Mouse (Mus musculus): ENCODE results near the gene Hsph1. TPM values are rescaled to one million over a fixed set of nuclear protein-coding genes. Genes with fewer than 3 reads are reported as not detected.

The Hsph1 gene
- polyA plus RNA-seq (2015; fragmentation: Nextera tagmentation; extraction: Ambion mirVana): 45.2 and 60.6 TPM in 2 replicates

GRCm38 (mm10) chr5:149636075-149636920, at the start of gene Hsph1:
Hsph1 (minus strand) TSS chr5:149636376.
- Histone ChIP-seq H3K27me3 (no peaks in the 10 kb centered on the region), H3K27ac (peak within 1 kb of the TSS; percentile 84), H3K4me1 (replicated peaks) (peaks cover 39% of the 10 kb centered on the region), H3K9me3 (replicated peaks) (no peaks in the 10 kb centered on the region), H3K36me3 (peaks cover 27% of the 10 kb centered on the region), H3K9ac (peak within 1 kb of the TSS; percentile 88), H3K4me2 (peak within 1 kb of the TSS; percentile 96), H3K4me3 (replicated peaks) (peak within 1 kb of the TSS; percentile 92)
- ATAC-seq (ENCODE audit: low read depth) (peak; percentile 97), DNase-seq (peak; percentile 97)
- under 1% methylated on average over 60 of the region's 60 CpGs for WGBS (ENCODE audit: insufficient replicate concordance)

DNA sequence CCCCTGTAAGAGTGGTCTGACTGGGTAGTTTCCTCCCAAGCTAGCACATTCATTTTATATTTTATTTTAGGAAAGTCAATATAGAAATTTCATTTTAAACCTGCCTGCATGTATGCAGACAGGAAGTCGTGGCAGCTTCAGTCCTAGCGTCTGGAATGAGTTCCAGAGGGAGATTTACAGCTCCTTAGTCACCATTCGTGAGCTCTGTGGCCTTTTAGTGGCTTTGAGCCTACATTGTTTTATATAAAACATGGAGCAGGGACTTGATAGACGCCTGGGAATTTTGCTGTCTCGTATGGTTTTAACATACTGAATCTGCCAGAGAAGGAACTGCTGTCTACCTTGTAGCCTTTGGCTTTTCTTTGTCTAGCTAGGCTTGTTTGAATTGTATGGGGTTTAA, 44.8 kb upstream of the Hsph1 start:
- H3K27ac ChIP-seq: no peak overlapping the region
- H3K4me1 ChIP-seq (replicated peaks): peaks cover 14% of the 10 kb centered on the region
- no peak overlapping the region for H3K4me2 ChIP-seq
- H3K4me3 ChIP-seq (replicated peaks): no peak overlapping the region
- 64% methylated on average over 5 of the region's 5 CpGs for WGBS (ENCODE audit: insufficient replicate concordance)
- no peaks in the 10 kb centered on the region for H3K36me3 ChIP-seq
- DNase-seq (no peak), ATAC-seq (ENCODE audit: low read depth) (no peak)
- no peaks in the 10 kb centered on the region for H3K9me3 ChIP-seq (replicated peaks)
- H3K27me3 ChIP-seq: peaks cover 4% of the 10 kb centered on the region; the same call in 1 of the 2 replicates
- H3K9ac ChIP-seq: no peak overlapping the region

- Histone ChIP-seq H3K4me2 (no peak overlapping the region), H3K9me3 (replicated peaks) (no peaks in the 10 kb centered on the region), H3K27me3 (peaks cover 4% of the 10 kb centered on the region; the same call in 1 of the 2 replicates), H3K36me3 (no peaks in the 10 kb centered on the region), H3K4me1 (replicated peaks) (peaks cover 14% of the 10 kb centered on the region), H3K9ac (no peak overlapping the region), H3K27ac (no peak overlapping the region), H3K4me3 (replicated peaks) (no peak overlapping the region)
- whole genome bisulfite sequencing (ENCODE audit: insufficient replicate concordance): 66% methylated on average over 7 of the region's 7 CpGs
- ATAC-seq (ENCODE audit: low read depth): no peak
- DNase-seq: no peak
Measured at GRCm38 (mm10) chr5:149679886-149680285, 43.7 kb upstream of the Hsph1 start.

DNA sequence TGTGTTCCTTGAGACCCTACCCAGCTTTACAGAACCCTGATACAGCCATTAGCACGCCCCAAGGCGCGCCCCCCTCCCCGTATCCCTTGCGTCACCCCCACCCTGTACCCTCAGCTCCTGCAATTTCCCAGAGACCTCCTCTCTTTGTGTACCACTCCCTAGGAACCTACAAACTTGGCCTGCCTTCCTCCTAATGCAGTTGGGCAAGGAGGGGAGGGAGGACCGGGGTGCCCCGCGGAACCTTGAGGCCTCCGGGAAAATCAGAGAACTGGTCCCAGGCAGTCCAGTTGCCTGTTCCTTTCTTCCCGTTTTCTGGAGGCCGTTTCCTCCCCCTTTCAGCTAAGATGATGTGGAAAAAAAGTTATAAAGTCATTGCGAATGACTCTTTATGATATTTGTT, 43.2 kb upstream of the Hsph1 start:
- DNase-seq (no peak), ATAC-seq (ENCODE audit: low read depth) (no peak)
- H3K4me3 ChIP-seq (replicated peaks): peak overlapping the region; percentile 75
- peaks cover 14% of the 10 kb centered on the region for H3K4me1 ChIP-seq (replicated peaks)
- peaks cover 4% of the 10 kb centered on the region; the same call in 1 of the 2 replicates for H3K27me3 ChIP-seq
- H3K4me2 ChIP-seq: peak overlapping the region; percentile 98
- 25% methylated on average over 12 of the region's 12 CpGs for WGBS (ENCODE audit: insufficient replicate concordance)
- no peak overlapping the region for H3K27ac ChIP-seq
- H3K9me3 ChIP-seq (replicated peaks): no peaks in the 10 kb centered on the region
- no peaks in the 10 kb centered on the region for H3K36me3 ChIP-seq
- H3K9ac ChIP-seq: peak overlapping the region; percentile 83

DNA sequence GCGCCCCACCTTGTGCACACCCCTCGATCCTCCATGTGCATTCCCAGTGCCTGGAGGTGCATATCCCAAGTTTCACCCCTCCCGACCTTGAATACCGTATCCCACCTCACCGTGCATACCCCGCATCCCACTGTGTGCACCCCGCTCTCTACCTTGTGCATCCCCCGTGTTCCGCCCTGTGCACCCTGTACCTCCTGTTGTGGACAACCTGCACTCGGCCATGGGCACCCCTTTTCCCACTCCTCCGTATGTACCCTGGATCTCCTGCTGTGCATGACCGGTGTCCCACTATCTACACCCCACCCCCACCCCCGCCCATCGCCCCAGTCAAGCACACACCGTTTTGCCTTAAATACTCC, 42.8 kb upstream of the Hsph1 start:
- peak; percentile 3; the same call in 1 of the 2 replicates for ATAC-seq (ENCODE audit: low read depth)
- 4% methylated on average over 15 of the region's 15 CpGs for WGBS (ENCODE audit: insufficient replicate concordance)
- H3K9ac ChIP-seq: peak overlapping the region; percentile 83
- H3K4me3 ChIP-seq (replicated peaks): peak overlapping the region; percentile 75
- no peaks in the 10 kb centered on the region for H3K9me3 ChIP-seq (replicated peaks)
- no peaks in the 10 kb centered on the region for H3K36me3 ChIP-seq
- peaks cover 14% of the 10 kb centered on the region for H3K4me1 ChIP-seq (replicated peaks)
- peaks cover 4% of the 10 kb centered on the region; the same call in 1 of the 2 replicates for H3K27me3 ChIP-seq
- H3K27ac ChIP-seq: no peak overlapping the region
- DNase-seq: no peak
- peak overlapping the region; percentile 98 for H3K4me2 ChIP-seq

DNA sequence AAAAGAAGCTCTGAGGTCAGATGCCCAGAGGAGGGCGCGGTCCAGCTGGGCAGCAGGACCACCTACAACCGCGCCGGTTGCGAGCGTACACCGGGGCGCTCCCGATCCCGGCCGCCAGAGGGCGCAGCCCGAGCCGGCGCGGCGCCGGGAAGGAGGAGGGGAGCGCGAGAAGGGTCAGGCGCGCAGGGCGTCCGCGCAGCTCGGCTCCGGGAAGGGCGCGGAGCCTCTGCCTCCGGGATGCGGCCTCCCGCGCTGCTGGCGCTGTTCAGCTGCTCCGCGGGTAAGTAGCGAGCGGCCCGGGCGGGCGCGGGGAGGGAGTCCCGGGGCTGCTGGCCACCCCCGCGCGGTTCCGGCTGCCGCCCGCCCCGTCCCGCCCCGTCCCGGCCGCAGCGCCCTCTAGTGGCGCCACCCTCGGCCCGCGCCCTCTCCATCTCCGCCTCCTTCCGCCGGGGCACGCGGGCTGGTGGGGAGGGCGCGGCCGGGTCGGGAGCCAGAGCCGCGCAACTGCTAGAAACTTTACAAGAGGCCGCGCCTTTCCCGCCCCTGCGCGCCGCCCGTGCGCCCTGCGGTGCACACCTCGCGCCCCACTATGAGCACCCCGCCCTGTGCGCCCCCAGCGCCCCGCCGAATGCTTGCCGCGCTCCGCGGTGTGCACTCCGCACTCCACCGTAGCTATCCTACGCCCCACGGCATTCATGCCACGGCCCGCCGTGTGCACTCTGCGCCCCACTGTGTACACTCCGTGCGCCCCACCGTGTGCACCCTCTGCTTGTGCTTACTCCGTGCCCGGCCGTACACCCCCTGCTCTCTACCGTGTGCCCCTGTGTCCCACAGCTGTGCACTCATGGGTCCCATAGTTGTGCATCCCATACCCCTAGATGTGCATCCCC, 42.2 kb upstream of the Hsph1 start, which contains the start of gene B3glct:
Gene B3glct, plus strand, starts transcription at position 131 of the 890 bp plus-strand sequence.
- peak within 1 kb of the TSS; percentile 81 for H3K27ac ChIP-seq
- peak within 1 kb of the TSS; percentile 83 for H3K9ac ChIP-seq

GRCm38 (mm10) chr5:149677196-149677595, 41.0 kb upstream of the Hsph1 start:
- Histone ChIP-seq H3K4me1 (replicated peaks) (peaks cover 14% of the 10 kb centered on the region), H3K27me3 (peaks cover 4% of the 10 kb centered on the region; the same call in 1 of the 2 replicates), H3K4me2 (no peak overlapping the region), H3K9ac (no peak overlapping the region), H3K36me3 (no peaks in the 10 kb centered on the region), H3K27ac (no peak overlapping the region), H3K4me3 (replicated peaks) (no peak overlapping the region), H3K9me3 (replicated peaks) (no peaks in the 10 kb centered on the region)
- ATAC-seq (ENCODE audit: low read depth) (no peak), DNase-seq (no peak)
- WGBS (ENCODE audit: insufficient replicate concordance): 75% methylated on average over 3 of the region's 3 CpGs

More for the DNA sequence above, 42.2 kb upstream of the Hsph1 start, which contains the start of gene B3glct:
- H3K4me2 ChIP-seq: peak within 1 kb of the TSS; percentile 98
- H3K9me3 ChIP-seq (replicated peaks): no peaks in the 10 kb centered on the region
- peak; percentile 77 for DNase-seq
- peaks cover 14% of the 10 kb centered on the region for H3K4me1 ChIP-seq (replicated peaks)
- peaks cover 4% of the 10 kb centered on the region; the same call in 1 of the 2 replicates for H3K27me3 ChIP-seq
- peak within 1 kb of the TSS; percentile 75 for H3K4me3 ChIP-seq (replicated peaks)
- no peaks in the 10 kb centered on the region for H3K36me3 ChIP-seq
- ATAC-seq (ENCODE audit: low read depth): peak; percentile 98
- WGBS (ENCODE audit: insufficient replicate concordance): under 1% methylated on average over 102 of the region's 106 CpGs

GRCm38 (mm10) chr5:149663417-149663816, 27.2 kb upstream of the Hsph1 start:
- DNase-seq (no peak), ATAC-seq (ENCODE audit: low read depth) (no peak)
- H3K27ac ChIP-seq: no peak overlapping the region
- no peaks in the 10 kb centered on the region for H3K4me1 ChIP-seq (replicated peaks)
- no peak overlapping the region for H3K4me3 ChIP-seq (replicated peaks)
- H3K9me3 ChIP-seq (replicated peaks): peaks cover 5% of the 10 kb centered on the region; the same call in 1 of the 2 replicates
- H3K9ac ChIP-seq: no peak overlapping the region
- H3K4me2 ChIP-seq: no peak overlapping the region
- no peaks in the 10 kb centered on the region for H3K36me3 ChIP-seq
- no peaks in the 10 kb centered on the region for H3K27me3 ChIP-seq
- 59% methylated on average over 5 of the region's 5 CpGs for WGBS (ENCODE audit: insufficient replicate concordance)

GRCm38 (mm10) chr5:149662980-149663379, 26.8 kb upstream of the Hsph1 start:
- Histone ChIP-seq H3K9me3 (replicated peaks) (peaks cover 5% of the 10 kb centered on the region; the same call in 1 of the 2 replicates), H3K27me3 (no peaks in the 10 kb centered on the region), H3K27ac (no peak overlapping the region), H3K4me2 (no peak overlapping the region), H3K4me1 (replicated peaks) (no peaks in the 10 kb centered on the region), H3K36me3 (no peaks in the 10 kb centered on the region), H3K9ac (no peak overlapping the region), H3K4me3 (replicated peaks) (no peak overlapping the region)
- WGBS (ENCODE audit: insufficient replicate concordance): 77% methylated on average over 6 of the region's 6 CpGs
- DNase-seq: no peak
- no peak for ATAC-seq (ENCODE audit: low read depth)

- no peaks in the 10 kb centered on the region for H3K36me3 ChIP-seq
- no peaks in the 10 kb centered on the region for H3K27me3 ChIP-seq
- no peak overlapping the region for H3K4me2 ChIP-seq
- H3K9me3 ChIP-seq (replicated peaks): peaks cover 5% of the 10 kb centered on the region; the same call in 1 of the 2 replicates
- 78% methylated on average over 6 of the region's 6 CpGs for WGBS (ENCODE audit: insufficient replicate concordance)
- no peak overlapping the region for H3K9ac ChIP-seq
- no peak for DNase-seq
- no peak overlapping the region for H3K27ac ChIP-seq
- no peak overlapping the region for H3K4me3 ChIP-seq (replicated peaks)
- no peaks in the 10 kb centered on the region for H3K4me1 ChIP-seq (replicated peaks)
- no peak for ATAC-seq (ENCODE audit: low read depth)
Measured at GRCm38 (mm10) chr5:149661428-149661827, 25.3 kb upstream of the Hsph1 start.

GRCm38 (mm10) chr5:149659414-149659780, 23.2 kb upstream of the Hsph1 start:
- 37% methylated on average over 9 of the region's 9 CpGs for WGBS (ENCODE audit: insufficient replicate concordance)
- ATAC-seq (ENCODE audit: low read depth): no peak

More at GRCm38 (mm10) chr5:149659414-149659780, 23.2 kb upstream of the Hsph1 start:
- Histone ChIP-seq H3K36me3 (no peaks in the 10 kb centered on the region), H3K4me1 (replicated peaks) (no peaks in the 10 kb centered on the region), H3K4me3 (replicated peaks) (no peak overlapping the region), H3K9ac (no peak overlapping the region), H3K9me3 (replicated peaks) (peaks cover 5% of the 10 kb centered on the region; the same call in 1 of the 2 replicates), H3K27me3 (no peaks in the 10 kb centered on the region), H3K27ac (no peak overlapping the region), H3K4me2 (no peak overlapping the region)
- DNase-seq: no peak
